Mouse (Mus musculus): ENCODE measurements around the gene Tbc1d2b. TPM values are rescaled to one million over a fixed set of nuclear protein-coding genes. Genes with fewer than 3 reads are reported as not detected.

The Tbc1d2b gene
- polyA plus RNA-seq, 1 experiment: 6.7 TPM

DNA sequence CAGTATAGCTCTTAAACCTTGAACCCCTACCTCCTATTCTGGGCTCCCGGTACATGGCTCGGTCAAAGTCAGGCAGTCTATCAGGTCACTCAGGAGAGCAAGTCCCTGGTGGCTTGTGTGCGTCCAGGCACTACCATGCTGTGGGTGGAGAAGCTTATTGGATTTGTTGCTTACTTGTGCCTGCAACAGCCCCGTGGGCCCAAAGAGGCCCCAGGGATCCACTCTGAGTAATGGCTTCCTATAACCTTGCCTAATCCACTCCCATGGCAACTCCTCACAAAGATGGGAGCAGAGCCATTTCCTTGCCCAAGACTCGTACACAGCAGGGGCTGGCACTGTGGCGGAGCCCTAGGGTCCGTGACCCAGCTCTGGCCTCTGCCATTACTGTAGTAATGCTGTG, 69.5 kb downstream of the Tbc1d2b start:
- no peaks in the 10 kb centered on the region for H3K27me3 ChIP-seq (ENCODE audit: control insufficient read depth, insufficient read depth, insufficient read length)

DNA sequence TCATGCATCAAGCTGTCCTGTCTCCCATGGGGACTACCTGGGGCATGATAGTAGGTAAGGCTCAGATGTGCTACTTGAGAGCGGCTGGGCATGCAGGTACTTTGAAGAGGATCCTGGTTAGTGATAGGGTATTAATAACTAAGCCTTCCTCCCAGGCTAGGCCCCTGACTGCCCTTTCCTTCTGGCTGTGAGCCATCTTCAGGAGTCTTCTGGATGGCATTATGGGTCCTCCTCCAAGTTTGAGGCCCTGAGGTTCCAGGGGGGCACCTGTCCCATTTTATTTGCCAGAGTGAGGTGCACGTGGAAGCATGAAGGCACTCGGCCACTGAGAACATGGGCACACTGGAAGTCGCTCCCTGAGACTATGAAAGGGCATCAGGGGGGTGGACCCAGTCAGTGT, 70.1 kb downstream of the Tbc1d2b start:
- H3K4me3 ChIP-seq (ENCODE audit: insufficient read depth, poor library complexity, severe bottlenecking): no peak overlapping the region
- no peaks in the 10 kb centered on the region for H3K27me3 ChIP-seq (ENCODE audit: control insufficient read depth, insufficient read depth, insufficient read length)
- H3K36me3 ChIP-seq (ENCODE audit: control insufficient read depth, insufficient read depth): peaks cover 5% of the 10 kb centered on the region
- no peaks in the 10 kb centered on the region for H3K79me2 ChIP-seq (ENCODE audit: control insufficient read depth, insufficient read depth)
- TF ChIP-seq CEBPB (IDR thresholded peaks at IDR 0.05; ENCODE audit: low read depth) (no peak), USF1 (IDR thresholded peaks at IDR 0.05; ENCODE audit: low read depth) (no peak), FOSL1 (IDR thresholded peaks at IDR 0.05; ENCODE audit: insufficient read depth, low read length, poor library complexity, severe bottlenecking) (no peak), MYOG (IDR thresholded peaks at IDR 0.05; ENCODE audit: control insufficient read depth, extremely low read depth, insufficient read length) (no peak), CTCF (IDR thresholded peaks at IDR 0.05; ENCODE audit: control insufficient read depth, insufficient read depth, insufficient read length) (no peak)
- no peak overlapping the region for H3ac ChIP-seq (ENCODE audit: control insufficient read depth, insufficient read length, low read depth)
- no peaks in the 10 kb centered on the region for H3K79me3 ChIP-seq (ENCODE audit: low read depth)

More for the DNA sequence above, 69.5 kb downstream of the Tbc1d2b start:
- Histone ChIP-seq H3K79me2 (ENCODE audit: control insufficient read depth, insufficient read depth) (no peaks in the 10 kb centered on the region), H3ac (ENCODE audit: control insufficient read depth, insufficient read length, low read depth) (no peak overlapping the region), H3K4me3 (ENCODE audit: insufficient read depth, poor library complexity, severe bottlenecking) (no peak overlapping the region), H3K36me3 (ENCODE audit: control insufficient read depth, insufficient read depth) (peaks cover 5% of the 10 kb centered on the region), H3K79me3 (ENCODE audit: low read depth) (no peaks in the 10 kb centered on the region)
- TF ChIP-seq MAX (IDR thresholded peaks at IDR 0.05) (no peak), CTCF (IDR thresholded peaks at IDR 0.05; ENCODE audit: control insufficient read depth, insufficient read depth, insufficient read length) (no peak), FOSL1 (IDR thresholded peaks at IDR 0.05; ENCODE audit: insufficient read depth, low read length, poor library complexity, severe bottlenecking) (no peak), MYOG (IDR thresholded peaks at IDR 0.05; ENCODE audit: control insufficient read depth, extremely low read depth, insufficient read length) (no peak), CEBPB (IDR thresholded peaks at IDR 0.05; ENCODE audit: low read depth) (no peak), USF1 (IDR thresholded peaks at IDR 0.05; ENCODE audit: low read depth) (no peak), MYOD1 (IDR thresholded peaks at IDR 0.05; ENCODE audit: control insufficient read depth, insufficient read length, low read depth) (no peak)

DNA sequence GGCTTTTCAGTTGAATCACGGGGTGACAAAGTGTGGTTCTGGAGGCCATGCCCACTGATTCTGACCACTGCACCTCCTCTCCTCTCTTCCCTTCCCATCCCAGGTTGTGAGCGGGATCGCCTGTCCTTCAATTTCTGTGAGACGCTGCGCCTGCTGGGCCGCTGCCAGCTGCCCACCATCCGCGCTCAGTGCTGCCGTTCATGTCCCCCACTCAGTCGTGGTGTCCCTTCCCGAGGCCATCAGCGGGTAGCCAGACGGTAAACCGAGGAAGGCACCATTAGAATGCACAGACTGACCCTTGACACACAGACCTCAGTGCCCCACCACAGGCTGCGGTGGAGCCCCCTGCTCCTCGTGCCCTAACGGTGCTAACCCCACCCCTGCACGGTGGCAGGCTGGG, 71.0 kb downstream of the Tbc1d2b start:
- Histone ChIP-seq H3ac (ENCODE audit: control insufficient read depth, insufficient read length, low read depth) (no peak overlapping the region), H3K36me3 (ENCODE audit: control insufficient read depth, insufficient read depth) (peaks cover 5% of the 10 kb centered on the region)

DNA sequence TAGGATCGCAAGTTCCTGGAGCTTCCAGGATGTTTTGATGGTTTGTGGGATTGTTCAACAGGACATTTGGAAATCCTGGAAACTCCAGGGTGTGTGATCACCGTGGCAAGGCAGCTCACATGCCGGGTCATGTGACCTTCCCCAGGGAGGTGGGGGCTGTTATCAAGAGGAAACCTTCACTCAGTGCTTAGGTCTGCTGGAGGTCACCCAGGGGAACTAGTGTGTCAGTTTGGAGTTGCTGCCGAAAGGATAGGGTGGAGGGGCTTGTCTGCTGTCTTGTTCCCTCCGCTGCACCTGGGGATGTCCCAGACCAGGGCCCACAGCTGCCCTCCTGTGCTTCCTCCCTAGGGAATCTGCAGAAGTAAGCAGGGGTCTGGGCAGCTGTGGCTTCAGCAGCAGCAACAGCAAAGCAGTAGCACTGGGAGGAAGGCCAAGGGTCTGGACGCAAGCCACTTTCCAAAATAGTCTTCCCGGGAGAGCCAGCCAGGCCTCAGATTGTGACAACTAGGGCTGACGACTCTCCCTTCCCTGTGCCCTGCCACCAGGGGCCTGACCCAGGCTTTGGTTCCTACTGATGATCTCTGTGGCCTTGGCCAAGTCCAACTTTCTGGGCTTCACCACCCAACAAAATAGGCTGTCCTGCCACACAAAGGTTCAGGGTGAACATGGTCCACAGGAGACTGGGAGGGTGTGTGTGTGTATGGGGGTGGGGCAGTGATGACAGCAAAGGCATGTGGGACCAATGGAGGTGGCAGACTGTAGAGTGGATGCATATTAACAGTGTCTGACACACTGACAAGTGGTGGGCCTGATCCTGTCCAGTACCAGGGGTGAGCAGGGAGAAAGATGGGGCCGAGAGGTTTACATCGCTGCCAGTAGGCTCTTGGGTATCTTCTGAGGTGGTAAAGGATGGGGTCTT, 71.8 kb downstream of the Tbc1d2b start:
- Histone ChIP-seq H3K4me3 (ENCODE audit: insufficient read depth, poor library complexity, severe bottlenecking) (no peak overlapping the region), H3K27me3 (ENCODE audit: control insufficient read depth, insufficient read depth, insufficient read length) (no peaks in the 10 kb centered on the region), H3K36me3 (ENCODE audit: control insufficient read depth, insufficient read depth) (peaks cover 5% of the 10 kb centered on the region), H3K79me3 (ENCODE audit: low read depth) (no peaks in the 10 kb centered on the region), H3ac (ENCODE audit: control insufficient read depth, insufficient read length, low read depth) (no peak overlapping the region), H3K79me2 (ENCODE audit: control insufficient read depth, insufficient read depth) (no peaks in the 10 kb centered on the region)
- TF ChIP-seq MYOD1 (IDR thresholded peaks at IDR 0.05; ENCODE audit: control insufficient read depth, insufficient read length, low read depth): no peak
- TF ChIP-seq FOSL1 (IDR thresholded peaks at IDR 0.05; ENCODE audit: insufficient read depth, low read length, poor library complexity, severe bottlenecking): no peak
- TF ChIP-seq CEBPB (IDR thresholded peaks at IDR 0.05; ENCODE audit: low read depth): no peak
- TF ChIP-seq MAX (IDR thresholded peaks at IDR 0.05): no peak
- no peak for TF ChIP-seq CTCF (IDR thresholded peaks at IDR 0.05; ENCODE audit: control insufficient read depth, insufficient read depth, insufficient read length)
- TF ChIP-seq MYOG (IDR thresholded peaks at IDR 0.05; ENCODE audit: control insufficient read depth, extremely low read depth, insufficient read length): no peak
- TF ChIP-seq USF1 (IDR thresholded peaks at IDR 0.05; ENCODE audit: low read depth): peak; percentile 34

More for the DNA sequence above, 71.0 kb downstream of the Tbc1d2b start:
- H3K79me2 ChIP-seq (ENCODE audit: control insufficient read depth, insufficient read depth): no peaks in the 10 kb centered on the region
- TF ChIP-seq MAX (IDR thresholded peaks at IDR 0.05) (no peak), USF1 (IDR thresholded peaks at IDR 0.05; ENCODE audit: low read depth) (no peak), MYOG (IDR thresholded peaks at IDR 0.05; ENCODE audit: control insufficient read depth, extremely low read depth, insufficient read length) (no peak), FOSL1 (IDR thresholded peaks at IDR 0.05; ENCODE audit: insufficient read depth, low read length, poor library complexity, severe bottlenecking) (no peak), CEBPB (IDR thresholded peaks at IDR 0.05; ENCODE audit: low read depth) (no peak), CTCF (IDR thresholded peaks at IDR 0.05; ENCODE audit: control insufficient read depth, insufficient read depth, insufficient read length) (no peak), MYOD1 (IDR thresholded peaks at IDR 0.05; ENCODE audit: control insufficient read depth, insufficient read length, low read depth) (no peak)
- no peak overlapping the region for H3K4me3 ChIP-seq (ENCODE audit: insufficient read depth, poor library complexity, severe bottlenecking)
- H3K27me3 ChIP-seq (ENCODE audit: control insufficient read depth, insufficient read depth, insufficient read length): no peaks in the 10 kb centered on the region
- H3K79me3 ChIP-seq (ENCODE audit: low read depth): no peaks in the 10 kb centered on the region

DNA sequence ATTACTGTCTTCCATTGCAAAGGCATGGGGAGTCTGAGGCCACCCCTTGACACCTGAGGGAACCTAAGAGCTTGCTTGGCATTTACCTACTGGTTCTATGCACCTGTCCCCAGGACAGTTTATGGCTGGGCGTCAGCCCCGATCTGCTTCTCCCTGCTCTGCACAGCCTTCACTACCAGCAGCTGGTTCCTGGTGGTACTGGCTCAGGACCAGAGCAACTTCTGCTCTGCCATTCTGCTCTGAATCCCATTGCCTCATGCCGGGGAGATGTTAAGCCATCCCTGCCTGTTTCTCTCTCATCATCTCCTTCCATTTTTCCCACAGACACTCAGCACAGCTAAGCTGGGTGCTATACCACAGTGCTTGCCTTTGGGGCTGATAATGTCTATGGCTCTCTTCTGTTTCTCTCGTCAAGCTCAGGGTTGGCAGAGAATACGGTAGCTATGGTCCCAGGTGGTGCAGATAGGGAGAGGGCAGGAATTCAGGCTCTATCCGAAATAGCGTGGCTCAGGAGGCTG, 72.7 kb downstream of the Tbc1d2b start:
- Histone ChIP-seq H3K4me3 (ENCODE audit: insufficient read depth, poor library complexity, severe bottlenecking) (no peak overlapping the region), H3K36me3 (ENCODE audit: control insufficient read depth, insufficient read depth) (peaks cover 5% of the 10 kb centered on the region), H3K79me2 (ENCODE audit: control insufficient read depth, insufficient read depth) (no peaks in the 10 kb centered on the region), H3ac (ENCODE audit: control insufficient read depth, insufficient read length, low read depth) (no peak overlapping the region), H3K79me3 (ENCODE audit: low read depth) (no peaks in the 10 kb centered on the region), H3K27me3 (ENCODE audit: control insufficient read depth, insufficient read depth, insufficient read length) (no peaks in the 10 kb centered on the region)
- TF ChIP-seq CEBPB (IDR thresholded peaks at IDR 0.05; ENCODE audit: low read depth) (no peak), MYOD1 (IDR thresholded peaks at IDR 0.05; ENCODE audit: control insufficient read depth, insufficient read length, low read depth) (no peak), USF1 (IDR thresholded peaks at IDR 0.05; ENCODE audit: low read depth) (no peak), MYOG (IDR thresholded peaks at IDR 0.05; ENCODE audit: control insufficient read depth, extremely low read depth, insufficient read length) (no peak), MAX (IDR thresholded peaks at IDR 0.05) (no peak), CTCF (IDR thresholded peaks at IDR 0.05; ENCODE audit: control insufficient read depth, insufficient read depth, insufficient read length) (no peak)
